Mouse (Mus musculus): ENCODE results near the gene H2-DMb2. TPM values are rescaled to one million over a fixed set of nuclear protein-coding genes. Genes with fewer than 3 reads are reported as not detected.

Gene H2-DMb2
- polyA plus RNA-seq, 1 experiment, result 0.18 TPM

DNA sequence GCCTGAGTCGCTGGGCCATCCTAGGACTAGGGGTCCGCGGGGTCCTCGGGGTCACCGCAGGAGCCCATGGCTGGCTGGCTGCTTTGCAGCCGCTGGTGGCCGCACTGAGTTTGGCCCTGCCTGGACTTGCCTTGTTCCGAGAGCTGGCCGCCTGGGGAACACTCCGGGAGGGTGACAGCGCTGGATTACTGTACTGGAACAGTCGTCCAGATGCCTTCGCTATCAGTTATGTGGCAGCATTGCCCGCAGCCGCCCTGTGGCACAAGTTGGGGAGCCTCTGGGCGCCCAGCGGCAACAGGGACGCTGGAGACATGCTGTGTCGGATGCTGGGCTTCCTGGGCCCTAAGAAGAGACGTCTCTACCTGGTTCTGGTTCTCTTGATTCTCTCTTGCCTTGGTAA is 44.9 kb downstream of the H2-DMb2 start:
- DNase-seq (ENCODE audit: low read depth), result no peak
- TF ChIP-seq POLR2A (IDR thresholded peaks at IDR 0.05; ENCODE audit: borderline replicate concordance, extremely low read depth, insufficient read depth, insufficient read length, poor library complexity, severe bottlenecking) (no peak), CTCF (IDR thresholded peaks at IDR 0.05; ENCODE audit: borderline replicate concordance, extremely low read depth, insufficient read depth, insufficient read length) (no peak)

DNA sequence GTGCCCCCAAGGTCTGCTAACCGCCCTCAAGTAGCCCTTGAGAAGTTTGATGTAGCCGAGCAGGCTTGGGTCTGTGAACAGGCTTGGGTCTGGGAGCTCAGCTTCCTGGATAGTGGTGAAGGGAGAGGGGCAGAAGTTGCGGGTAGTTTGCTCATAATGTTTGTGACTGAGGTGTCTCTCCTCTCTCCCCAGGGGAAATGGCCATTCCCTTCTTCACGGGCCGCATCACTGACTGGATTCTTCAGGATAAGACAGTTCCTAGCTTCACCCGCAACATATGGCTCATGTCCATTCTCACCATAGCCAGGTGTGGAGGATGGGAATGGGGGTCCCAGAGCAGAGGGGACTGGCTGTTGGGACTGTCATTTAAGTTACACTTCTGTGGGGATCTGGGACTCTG is 45.9 kb downstream of the H2-DMb2 start:
- DNase-seq (ENCODE audit: low read depth), result no peak
- TF ChIP-seq POLR2A (IDR thresholded peaks at IDR 0.05; ENCODE audit: borderline replicate concordance, extremely low read depth, insufficient read depth, insufficient read length, poor library complexity, severe bottlenecking), result no peak
- TF ChIP-seq CTCF (IDR thresholded peaks at IDR 0.05; ENCODE audit: borderline replicate concordance, extremely low read depth, insufficient read depth, insufficient read length), result no peak

DNA sequence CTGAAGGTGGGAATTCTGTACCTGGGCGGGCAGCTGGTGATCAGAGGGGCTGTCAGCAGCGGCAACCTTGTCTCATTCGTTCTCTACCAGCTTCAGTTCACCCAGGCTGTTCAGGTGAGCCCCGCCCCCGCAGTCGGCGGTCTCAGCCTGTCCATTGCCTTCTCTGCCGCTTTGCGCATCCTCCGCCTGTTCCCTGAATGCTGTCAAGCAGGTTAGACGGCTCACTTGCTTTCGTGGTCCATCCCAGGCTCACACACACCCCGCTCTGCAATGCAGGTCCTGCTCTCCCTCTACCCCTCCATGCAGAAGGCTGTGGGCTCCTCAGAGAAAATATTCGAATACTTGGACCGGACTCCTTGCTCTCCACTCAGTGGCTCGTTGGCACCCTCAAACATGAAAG is 49.7 kb downstream of the H2-DMb2 start:
- no peak for DNase-seq (ENCODE audit: low read depth)
- no peak for TF ChIP-seq POLR2A (IDR thresholded peaks at IDR 0.05; ENCODE audit: borderline replicate concordance, extremely low read depth, insufficient read depth, insufficient read length, poor library complexity, severe bottlenecking)
- no peak for TF ChIP-seq CTCF (IDR thresholded peaks at IDR 0.05; ENCODE audit: borderline replicate concordance, extremely low read depth, insufficient read depth, insufficient read length)

DNA sequence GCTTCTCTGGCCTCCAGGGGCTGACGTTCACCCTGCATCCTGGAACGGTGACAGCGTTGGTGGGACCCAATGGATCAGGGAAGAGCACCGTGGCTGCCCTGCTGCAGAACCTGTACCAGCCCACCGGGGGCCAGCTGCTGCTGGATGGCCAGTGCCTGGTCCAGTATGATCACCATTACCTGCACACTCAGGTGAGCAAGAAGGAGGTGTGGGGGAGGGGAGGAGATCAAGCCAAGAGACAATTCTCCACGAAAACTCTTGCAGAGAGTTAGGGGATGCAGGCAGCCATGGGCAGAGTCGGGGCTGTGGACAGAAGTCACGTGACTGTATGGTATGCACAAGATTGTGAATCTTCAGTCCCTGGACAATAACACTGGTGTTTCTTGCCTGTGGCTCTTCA is 50.4 kb downstream of the H2-DMb2 start:
- TF ChIP-seq CTCF (IDR thresholded peaks at IDR 0.05; ENCODE audit: borderline replicate concordance, extremely low read depth, insufficient read depth, insufficient read length), result no peak

DNA sequence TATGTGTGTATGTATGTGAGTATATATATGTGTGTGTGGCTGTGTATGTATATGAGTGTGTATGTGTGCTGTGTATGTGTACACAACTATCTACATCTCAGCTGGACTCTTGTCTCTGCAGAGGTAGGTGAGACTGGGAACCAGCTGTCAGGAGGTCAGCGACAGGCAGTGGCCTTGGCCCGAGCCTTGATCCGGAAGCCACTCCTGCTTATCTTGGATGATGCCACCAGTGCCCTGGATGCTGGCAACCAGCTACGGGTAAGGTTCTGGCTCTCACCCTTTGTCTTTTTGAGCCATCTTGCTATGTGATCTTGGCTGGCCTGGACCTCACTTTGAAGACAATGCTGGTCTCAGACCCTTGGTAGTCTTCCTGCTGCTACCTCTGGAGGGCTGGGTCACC is 51.6 kb downstream of the H2-DMb2 start:
- no peak for DNase-seq (ENCODE audit: low read depth)
- TF ChIP-seq CTCF (IDR thresholded peaks at IDR 0.05; ENCODE audit: borderline replicate concordance, extremely low read depth, insufficient read depth, insufficient read length) (no peak), POLR2A (IDR thresholded peaks at IDR 0.05; ENCODE audit: borderline replicate concordance, extremely low read depth, insufficient read depth, insufficient read length, poor library complexity, severe bottlenecking) (no peak)

More for the DNA sequence above, 50.4 kb downstream of the H2-DMb2 start:
- DNase-seq (ENCODE audit: low read depth), result no peak

DNA sequence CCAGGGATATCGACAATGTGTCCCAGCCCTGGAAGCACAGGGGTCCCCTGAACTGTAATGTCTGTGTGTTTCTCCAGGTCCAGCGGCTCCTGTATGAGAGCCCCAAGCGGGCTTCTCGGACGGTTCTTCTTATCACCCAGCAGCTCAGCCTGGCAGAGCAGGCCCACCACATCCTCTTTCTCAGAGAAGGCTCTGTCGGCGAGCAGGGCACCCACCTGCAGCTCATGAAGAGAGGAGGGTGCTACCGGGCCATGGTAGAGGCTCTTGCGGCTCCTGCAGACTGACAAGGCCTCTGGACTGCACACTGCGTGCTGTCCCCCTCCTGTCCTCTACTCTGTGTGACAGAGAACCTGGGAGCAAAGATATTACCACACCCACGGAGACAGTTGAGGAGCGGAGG is 53.4 kb downstream of the H2-DMb2 start:
- no peak for TF ChIP-seq CTCF (IDR thresholded peaks at IDR 0.05; ENCODE audit: borderline replicate concordance, extremely low read depth, insufficient read depth, insufficient read length)
- no peak for TF ChIP-seq POLR2A (IDR thresholded peaks at IDR 0.05; ENCODE audit: borderline replicate concordance, extremely low read depth, insufficient read depth, insufficient read length, poor library complexity, severe bottlenecking)
- no peak for DNase-seq (ENCODE audit: low read depth)

DNA sequence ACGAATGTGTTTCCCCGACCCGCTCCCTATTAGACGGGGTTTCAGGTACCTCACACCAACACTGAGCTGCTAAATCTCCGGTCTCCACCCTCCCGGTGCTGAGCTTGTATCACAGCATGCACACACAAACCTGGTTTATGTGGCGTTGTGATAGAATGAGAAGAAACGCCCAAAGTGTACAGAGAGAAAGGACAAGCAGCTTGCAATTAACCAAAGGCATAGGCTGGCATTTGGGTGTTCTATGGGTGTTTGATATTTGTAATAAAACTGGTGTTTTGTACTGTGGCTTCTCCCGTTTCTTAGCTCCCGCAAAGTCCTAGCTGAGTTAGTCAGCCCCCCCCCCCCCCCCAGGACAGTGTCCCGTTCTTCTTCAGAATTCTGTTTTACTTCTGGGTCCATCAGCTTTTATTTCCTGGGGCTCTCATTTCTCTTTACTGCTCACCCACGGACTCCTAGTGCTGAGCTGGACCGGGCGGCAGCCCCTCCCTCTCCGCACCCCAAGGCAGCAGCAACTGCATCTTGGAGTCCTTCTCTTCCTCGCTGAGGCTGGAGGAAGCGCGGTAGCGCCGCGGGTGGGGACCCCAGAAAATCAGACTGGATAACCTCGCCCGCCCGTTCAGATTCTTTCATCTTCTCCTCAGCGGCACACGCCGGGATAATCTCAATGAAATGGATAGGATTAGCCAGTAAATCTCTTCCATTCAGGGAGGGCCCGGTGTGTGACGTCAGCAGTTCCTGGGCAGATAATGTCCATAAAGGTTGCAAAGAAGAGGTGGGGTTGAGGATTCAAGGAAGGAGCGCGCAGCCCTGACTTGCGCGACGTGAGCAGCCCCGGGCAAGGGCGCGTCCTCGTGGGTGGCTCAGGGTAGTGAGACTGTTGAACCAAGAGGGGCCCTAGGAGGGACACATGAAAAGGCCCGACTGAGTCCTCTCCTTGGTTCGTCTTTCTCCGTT is 54.1 kb downstream of the H2-DMb2 start, which contains the start of gene Psmb8:
TSS of gene Psmb8 (plus strand) at position 781 of the 954 bp plus-strand sequence.
- TF ChIP-seq CTCF (IDR thresholded peaks at IDR 0.05; ENCODE audit: borderline replicate concordance, extremely low read depth, insufficient read depth, insufficient read length), result no peak
- no peak for TF ChIP-seq POLR2A (IDR thresholded peaks at IDR 0.05; ENCODE audit: borderline replicate concordance, extremely low read depth, insufficient read depth, insufficient read length, poor library complexity, severe bottlenecking)
- peak; percentile 92 for DNase-seq (ENCODE audit: low read depth)

DNA sequence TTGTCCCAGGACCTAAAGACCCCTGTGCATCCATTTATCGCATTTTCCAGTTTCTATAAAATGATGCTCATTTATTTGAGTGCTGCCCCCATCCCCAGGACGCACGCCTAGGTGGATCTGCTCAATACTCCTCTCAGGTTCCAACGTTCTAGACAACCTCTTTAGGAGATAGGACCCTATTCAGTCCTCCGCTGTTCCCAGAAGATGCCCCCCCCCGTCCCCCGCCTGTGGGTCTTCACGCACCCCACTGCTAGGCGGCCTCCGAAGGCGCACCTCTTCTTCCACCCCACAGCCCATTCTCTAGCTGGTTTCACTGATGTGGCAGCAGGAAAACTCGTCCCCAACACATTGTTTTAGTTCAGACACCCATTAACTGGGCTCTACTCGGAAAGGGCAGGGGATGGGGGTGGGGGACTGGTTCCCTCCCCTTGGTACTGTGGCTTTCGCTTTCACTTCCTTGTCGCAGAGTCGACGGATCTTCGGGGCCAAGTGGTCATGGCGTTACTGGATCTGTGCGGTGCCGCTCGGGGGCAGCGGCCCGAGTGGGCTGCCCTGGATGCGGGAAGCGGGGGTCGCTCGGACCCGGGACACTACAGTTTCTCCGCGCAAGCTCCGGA is 54.9 kb downstream of the H2-DMb2 start:
- DNase-seq (ENCODE audit: low read depth), result no peak

DNA sequence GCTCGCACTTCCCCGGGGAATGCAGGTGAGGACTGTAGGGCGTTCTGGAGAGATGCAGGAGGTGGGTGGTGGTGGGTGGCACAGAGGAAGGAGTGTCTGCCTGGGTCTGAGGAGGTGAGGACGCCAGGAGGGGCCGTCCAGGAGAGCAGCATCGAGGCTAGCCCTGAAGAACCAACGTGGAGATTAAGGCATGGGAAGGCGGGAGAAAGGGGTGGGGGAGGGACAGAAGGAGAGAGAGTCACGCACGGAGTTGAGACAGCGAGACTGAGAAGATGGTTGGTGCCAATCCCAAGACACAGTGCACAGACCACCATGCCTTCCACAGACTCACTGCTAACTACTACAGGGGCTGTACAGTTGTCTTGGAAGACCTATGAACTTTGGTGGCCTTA is 55.4 kb downstream of the H2-DMb2 start:
- no peak for DNase-seq (ENCODE audit: low read depth)
- TF ChIP-seq CTCF (IDR thresholded peaks at IDR 0.05; ENCODE audit: borderline replicate concordance, extremely low read depth, insufficient read depth, insufficient read length) (no peak), POLR2A (IDR thresholded peaks at IDR 0.05; ENCODE audit: borderline replicate concordance, extremely low read depth, insufficient read depth, insufficient read length, poor library complexity, severe bottlenecking) (no peak)

More for the DNA sequence above, 54.9 kb downstream of the H2-DMb2 start:
- no peak for TF ChIP-seq CTCF (IDR thresholded peaks at IDR 0.05; ENCODE audit: borderline replicate concordance, extremely low read depth, insufficient read depth, insufficient read length)
- no peak for TF ChIP-seq POLR2A (IDR thresholded peaks at IDR 0.05; ENCODE audit: borderline replicate concordance, extremely low read depth, insufficient read depth, insufficient read length, poor library complexity, severe bottlenecking)

DNA sequence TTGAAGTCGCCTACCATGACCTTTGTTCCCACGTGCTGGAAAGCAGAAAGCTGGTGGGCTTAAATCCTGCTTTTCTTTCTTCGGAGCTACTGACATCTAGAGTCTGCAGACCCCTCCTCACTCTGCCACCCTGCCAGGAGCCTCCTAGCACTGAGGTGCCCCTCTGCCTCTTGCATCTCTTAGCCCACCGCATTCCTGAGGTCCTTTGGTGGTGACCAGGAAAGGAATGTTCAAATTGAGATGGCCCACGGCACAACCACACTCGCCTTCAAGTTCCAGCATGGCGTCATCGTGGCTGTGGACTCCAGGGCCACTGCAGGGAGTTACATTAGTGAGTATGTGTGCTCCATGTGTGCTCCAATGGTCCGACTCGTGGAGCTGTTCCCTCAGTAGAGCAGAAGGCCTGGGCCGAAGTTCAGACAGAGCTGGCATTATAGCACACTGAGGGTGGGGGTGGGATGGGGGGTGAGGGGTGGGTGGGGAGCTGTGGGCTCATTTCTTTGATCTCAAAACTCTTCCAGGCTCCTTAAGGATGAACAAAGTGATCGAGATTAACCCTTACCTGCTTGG is 56.0 kb downstream of the H2-DMb2 start:
- TF ChIP-seq POLR2A (IDR thresholded peaks at IDR 0.05; ENCODE audit: borderline replicate concordance, extremely low read depth, insufficient read depth, insufficient read length, poor library complexity, severe bottlenecking) (no peak), CTCF (IDR thresholded peaks at IDR 0.05; ENCODE audit: borderline replicate concordance, extremely low read depth, insufficient read depth, insufficient read length) (no peak)
- DNase-seq (ENCODE audit: low read depth), result no peak

DNA sequence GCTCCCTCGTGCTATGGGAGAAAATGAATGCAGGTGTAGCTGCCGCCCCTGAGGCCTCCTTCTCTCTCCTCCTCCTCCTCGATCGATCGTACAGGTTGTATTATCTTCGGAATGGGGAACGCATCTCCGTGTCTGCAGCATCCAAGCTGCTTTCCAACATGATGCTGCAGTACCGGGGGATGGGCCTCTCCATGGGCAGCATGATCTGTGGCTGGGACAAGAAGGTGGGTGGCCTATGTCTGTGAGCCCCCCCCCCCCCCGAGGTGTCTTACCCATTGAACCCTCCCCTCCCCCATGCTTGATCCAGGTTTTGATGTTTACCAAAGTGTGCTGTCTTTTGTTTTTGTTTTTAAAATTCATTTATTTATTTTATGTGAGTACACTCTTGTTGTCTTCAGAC is 56.9 kb downstream of the H2-DMb2 start:
- TF ChIP-seq CTCF (IDR thresholded peaks at IDR 0.05; ENCODE audit: borderline replicate concordance, extremely low read depth, insufficient read depth, insufficient read length) (no peak), POLR2A (IDR thresholded peaks at IDR 0.05; ENCODE audit: borderline replicate concordance, extremely low read depth, insufficient read depth, insufficient read length, poor library complexity, severe bottlenecking) (no peak)
- DNase-seq (ENCODE audit: low read depth), result no peak
